Mouse (Mus musculus): ENCODE results near the gene Coro2a.

Gene Coro2a

DNA sequence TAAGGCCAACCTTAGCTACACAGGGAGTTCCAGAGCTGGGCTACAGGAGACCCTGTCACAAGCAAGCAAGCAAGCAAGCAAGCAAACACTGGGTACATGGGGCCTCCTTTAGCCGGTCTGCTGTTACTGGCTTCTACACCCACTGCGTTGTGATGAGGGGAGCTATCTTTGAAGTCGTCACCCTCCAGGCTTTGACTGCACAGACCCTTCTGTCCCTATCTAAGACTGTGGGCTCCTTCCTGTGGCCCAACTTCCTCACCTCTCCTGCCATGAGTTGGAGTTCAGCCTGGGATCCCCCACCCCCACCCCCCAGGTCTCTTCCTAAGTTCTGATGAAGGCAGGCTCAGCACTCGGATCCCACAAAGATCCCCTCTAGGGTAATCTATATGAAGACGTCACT is 40.0 kb downstream of the Coro2a start:
- in situ Hi-C loops (cut with MboI, MseI), result no loop called here

- in situ Hi-C loops (cut with MboI, MseI), result no loop called here
Measured at GRCm38 (mm10) chr4:46560069-46560705, 41.8 kb downstream of the Coro2a start.

DNA sequence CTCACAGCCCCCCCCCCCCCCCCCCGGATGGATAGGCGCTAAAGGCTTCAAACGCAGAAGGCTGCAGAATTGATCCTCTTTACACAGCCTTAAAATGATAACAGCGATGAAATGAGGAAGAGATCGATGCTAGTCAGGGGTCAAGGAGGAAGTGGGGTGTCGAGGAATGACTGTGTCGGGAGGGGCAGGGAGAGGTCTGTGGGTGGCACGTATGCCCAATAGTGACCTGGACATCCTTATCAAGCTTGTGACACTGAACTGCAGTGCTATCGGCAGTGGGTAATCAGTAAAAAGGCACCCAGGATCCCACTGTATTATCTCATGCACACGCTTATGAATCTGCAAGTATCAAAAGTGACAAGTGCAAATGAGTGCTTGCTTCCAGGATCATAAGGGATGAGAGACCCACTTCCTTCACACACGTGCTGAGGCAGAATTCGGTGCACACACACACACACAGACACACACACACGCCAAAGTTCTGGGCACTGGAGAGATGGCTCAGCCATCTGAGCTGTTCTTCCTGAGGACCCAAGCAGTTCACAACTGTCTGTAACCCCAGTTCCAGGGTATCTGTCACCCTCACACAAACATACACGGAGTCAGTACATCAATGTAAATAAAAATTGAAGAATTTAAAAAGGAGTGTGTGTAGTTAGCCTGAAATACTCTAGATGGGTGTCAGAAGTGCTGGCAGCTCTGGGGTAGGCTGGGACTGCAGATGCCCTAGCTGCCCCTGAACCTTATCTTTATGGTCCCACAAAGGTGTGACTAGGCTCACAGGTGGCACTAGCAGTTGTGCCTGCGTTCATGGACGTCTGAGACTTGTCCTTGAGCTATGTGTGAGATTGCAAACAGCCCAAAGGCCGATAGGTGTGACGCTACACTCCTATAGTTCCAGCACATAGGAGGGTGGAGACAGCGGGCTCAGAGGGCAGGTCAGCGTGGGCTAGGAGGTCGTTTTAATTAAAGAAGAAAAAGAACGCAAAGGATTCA is 43.0 kb downstream of the Coro2a start:
- in situ Hi-C loops (cut with MboI, MseI), result no loop called here

GRCm38 (mm10) chr4:46556933-46557332 is 45.1 kb downstream of the Coro2a start:
- in situ Hi-C loops (cut with MboI, MseI), result no loop called here

DNA sequence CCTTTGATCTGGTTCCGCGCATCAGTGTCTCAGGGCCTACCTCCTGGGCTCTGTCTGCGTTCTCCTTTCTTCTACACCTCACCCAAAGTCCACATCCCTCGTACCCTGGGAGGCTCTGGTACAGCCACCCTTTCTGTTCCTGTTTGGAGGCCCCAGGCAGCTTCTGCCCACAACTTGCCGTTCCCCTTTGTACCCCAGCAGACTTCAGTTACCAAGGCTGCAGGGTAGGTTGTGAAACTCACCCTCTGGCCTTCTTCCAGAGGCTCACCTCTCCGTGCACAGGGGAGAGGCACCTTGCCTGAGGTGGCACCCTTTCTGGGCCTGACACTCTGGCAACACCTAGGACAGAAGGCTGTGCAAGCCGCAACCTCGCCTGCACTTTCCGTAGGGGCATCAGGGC is 46.2 kb downstream of the Coro2a start:
- in situ Hi-C loops (cut with MboI, MseI), result no loop called here

DNA sequence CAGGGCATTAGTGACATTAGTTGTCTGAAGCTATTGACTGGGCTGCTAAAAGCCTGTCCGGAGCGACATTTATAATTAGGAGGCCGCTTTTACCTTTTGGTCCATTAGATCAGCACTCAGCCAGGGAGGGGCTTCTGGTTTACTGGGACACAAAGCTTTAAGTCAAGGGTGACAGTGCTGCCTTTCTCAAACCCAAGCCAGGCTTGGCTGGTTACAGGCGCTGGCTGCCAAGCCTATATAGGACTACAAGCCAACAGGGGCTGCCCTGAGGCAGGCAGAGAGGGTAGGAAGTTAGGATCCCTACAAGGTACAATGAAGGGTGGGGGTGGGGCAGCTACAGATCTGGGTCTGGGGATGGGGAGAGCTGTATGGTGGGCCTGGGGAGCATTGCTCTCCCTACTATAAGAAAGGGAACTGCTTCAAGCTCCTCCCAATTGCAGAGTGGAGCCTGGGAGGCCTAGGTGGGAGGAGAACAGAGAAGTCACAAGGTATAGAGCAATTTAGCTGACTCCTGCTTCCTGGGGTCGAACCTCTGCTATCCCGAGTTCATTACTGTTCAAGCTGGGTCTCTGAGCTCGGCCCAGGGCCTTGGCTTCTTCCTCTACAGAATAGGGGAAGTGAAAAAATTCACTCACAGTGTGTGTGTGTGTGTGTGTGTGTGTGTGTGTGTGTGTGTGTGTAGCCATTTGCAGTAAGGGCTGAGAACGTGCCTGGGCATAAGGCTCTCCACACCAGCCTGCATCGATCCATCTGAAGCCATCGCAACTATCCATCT is 47.5 kb downstream of the Coro2a start:
- in situ Hi-C loops (cut with MboI, MseI), result no loop called here

GRCm38 (mm10) chr4:46553864-46554263 is 48.1 kb downstream of the Coro2a start:
- in situ Hi-C loops (cut with MboI, MseI), result no loop called here

- in situ Hi-C loops (cut with MboI, MseI), result no loop called here
Measured at GRCm38 (mm10) chr4:46550406-46550805, 51.6 kb downstream of the Coro2a start.

DNA sequence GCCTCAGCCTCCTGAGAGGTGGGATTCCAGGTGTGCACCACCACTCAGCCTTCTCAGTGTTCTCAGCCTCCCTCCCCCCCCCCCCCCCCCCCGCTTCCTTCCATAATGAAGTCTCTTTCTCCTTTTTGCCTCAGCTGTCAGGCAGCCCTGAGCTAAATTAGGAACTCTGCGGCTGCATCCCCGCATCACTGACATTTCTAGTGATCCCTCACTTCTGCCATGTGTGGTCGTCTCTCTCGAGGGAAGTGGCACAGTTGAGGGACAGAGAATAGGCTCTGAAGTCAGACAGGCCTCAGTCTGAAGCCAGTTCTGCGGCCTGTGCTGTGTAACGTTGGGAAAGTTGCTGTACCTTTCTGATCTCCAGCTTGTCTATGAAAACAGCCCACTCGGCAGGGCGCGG is 52.0 kb downstream of the Coro2a start:
- in situ Hi-C loops (cut with MboI, MseI), result loop anchor here (10.0 kb wide), 2 partner anchors 45 to 105 kb away; partner anchors contain the start of gene Tbc1d2 (in 1 of the 2)

DNA sequence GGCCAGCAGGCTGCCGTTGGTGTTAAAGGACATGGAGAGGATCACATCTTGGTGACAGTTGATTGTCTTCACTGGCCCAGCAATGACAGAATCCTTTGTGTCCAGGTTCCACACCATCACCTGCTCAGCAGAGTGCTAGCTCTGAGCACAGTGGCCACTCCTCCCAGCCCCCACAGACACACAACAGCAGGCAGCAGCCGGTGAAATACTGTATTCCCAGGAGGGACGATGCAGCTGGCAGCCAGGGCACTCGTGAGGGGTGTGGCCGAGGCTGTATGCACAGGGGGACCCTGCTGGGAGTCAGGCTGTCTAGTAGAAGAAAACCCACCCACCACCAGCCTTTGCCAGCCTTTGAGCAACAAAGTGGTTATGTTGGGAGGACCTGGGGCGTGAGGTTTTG is 55.3 kb downstream of the Coro2a start:
- in situ Hi-C loops (cut with MboI, MseI), result loop anchor here (10.0 kb wide), 2 partner anchors 48 to 108 kb away; partner anchors contain the start of gene Tbc1d2 (in 1 of the 2)

DNA sequence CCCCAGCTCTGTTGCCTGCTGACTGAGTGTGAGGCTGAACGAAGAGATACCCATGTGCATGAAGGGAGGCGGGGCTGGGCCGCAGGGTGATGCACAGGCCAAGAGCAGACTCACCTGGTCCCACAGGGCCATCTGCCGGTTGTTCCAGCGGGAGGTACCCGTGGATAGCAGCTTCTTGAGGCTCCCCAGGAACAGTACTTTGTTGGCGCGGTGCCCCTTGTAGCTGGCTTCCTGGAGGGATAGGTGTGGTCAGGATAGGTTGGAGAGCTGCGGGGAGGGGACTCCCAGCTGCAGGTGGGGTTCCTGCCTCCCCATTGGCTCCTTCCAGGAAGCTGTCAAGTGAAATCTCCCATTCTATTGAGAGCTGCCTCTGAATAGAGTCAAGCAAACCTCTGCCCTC is 56.5 kb downstream of the Coro2a start:
- in situ Hi-C loops (cut with MboI, MseI), result loop anchor here (10.0 kb wide), 2 partner anchors 49 to 109 kb away; partner anchors contain the start of gene Tbc1d2 (in 1 of the 2)

- in situ Hi-C loops (cut with MboI, MseI), result loop anchor here (10.0 kb wide), 2 partner anchors 50 to 110 kb away; partner anchors contain the start of gene Tbc1d2 (in 1 of the 2)
Measured at GRCm38 (mm10) chr4:46544313-46544712, 57.7 kb downstream of the Coro2a start.

- in situ Hi-C loops (cut with MboI, MseI), result loop anchor here (10.0 kb wide), 2 partner anchors 51 to 111 kb away; partner anchors contain the start of gene Tbc1d2 (in 1 of the 2)
Measured at GRCm38 (mm10) chr4:46543366-46544050, 58.5 kb downstream of the Coro2a start.

DNA sequence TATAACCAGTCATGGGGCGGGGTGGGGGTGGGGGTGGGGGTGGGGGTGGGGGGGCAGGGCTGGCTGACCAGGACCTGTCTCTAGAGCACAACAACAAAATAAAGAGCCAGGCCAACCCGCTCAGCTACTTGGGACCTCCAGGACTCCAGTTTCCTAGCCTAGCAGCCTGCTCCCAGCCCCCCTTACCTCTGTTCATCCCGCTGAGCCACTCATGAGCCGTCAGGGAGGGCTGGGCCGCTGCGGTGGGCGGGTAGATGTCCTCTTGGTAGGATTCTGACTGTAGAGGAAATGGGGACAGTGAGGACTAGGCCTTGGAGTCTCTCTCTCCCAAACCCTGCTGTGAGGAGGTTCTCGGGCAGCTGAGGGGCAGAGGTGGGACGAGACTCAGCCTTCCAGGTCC is 60.3 kb downstream of the Coro2a start:
- in situ Hi-C loops (cut with MboI, MseI), result loop anchor here (10.0 kb wide), 2 partner anchors 53 to 113 kb away; partner anchors contain the start of gene Tbc1d2 (in 1 of the 2)

- in situ Hi-C loops (cut with MboI, MseI), result loop anchor here in 1 of 2 experiments (10.0 kb wide), 1 partner anchor 56 kb away; no protein-coding TSS in a partner anchor
Measured at GRCm38 (mm10) chr4:46539167-46539566, 62.8 kb downstream of the Coro2a start.

- in situ Hi-C loops (cut with MboI, MseI), result loop anchor here in 1 of 2 experiments (10.0 kb wide), 1 partner anchor 59 kb away; no protein-coding TSS in a partner anchor
Measured at GRCm38 (mm10) chr4:46535840-46536361, 66.1 kb downstream of the Coro2a start, which contains the start of gene Trim14. Gene Trim14, minus strand, starts transcription at chr4:46536141.

- in situ Hi-C loops (cut with MboI, MseI), result loop anchor here in 1 of 2 experiments (10.0 kb wide), 1 partner anchor 60 kb away; no protein-coding TSS in a partner anchor
Measured at GRCm38 (mm10) chr4:46535094-46535830, 66.7 kb downstream of the Coro2a start.

DNA sequence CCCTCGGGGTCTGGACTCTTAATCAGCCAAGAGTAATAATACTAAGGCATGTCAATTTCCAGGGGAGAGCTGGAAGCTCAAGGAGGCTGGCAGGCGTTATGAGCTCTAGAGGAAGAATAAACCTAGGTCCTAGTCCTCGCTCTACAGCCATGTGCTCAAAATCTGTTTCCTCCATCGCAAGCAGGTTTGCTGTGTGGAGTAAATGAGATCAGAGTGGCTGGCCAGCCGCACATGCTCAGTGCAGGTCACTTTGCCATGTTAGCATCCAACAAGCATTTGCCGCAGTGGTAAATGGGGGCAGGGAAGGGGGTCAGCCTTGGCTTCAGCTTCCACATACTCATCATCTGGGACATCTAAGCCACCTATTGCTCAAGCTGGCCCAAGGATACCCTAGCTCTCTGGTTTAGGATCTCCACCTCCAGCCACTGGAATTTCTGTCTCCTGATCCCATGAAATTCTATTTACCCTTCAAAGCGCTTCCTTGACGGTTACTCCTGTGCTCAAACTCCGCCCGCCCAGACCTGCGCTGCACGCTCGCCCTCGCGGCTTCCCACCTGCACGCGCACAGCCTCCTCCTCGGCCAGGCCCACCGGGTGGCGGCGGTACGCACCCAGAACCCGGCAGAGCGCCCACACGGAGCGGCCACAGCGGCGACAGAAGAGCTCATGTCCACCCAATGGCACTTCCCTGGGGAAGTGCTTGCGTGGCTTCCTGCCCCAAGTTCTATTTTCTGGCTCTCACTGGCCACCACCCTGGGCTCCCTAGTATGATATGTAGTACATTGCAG is 67.9 kb downstream of the Coro2a start:
- in situ Hi-C loops (cut with MboI, MseI), result loop anchor here in 1 of 2 experiments (10.0 kb wide), 1 partner anchor 61 kb away; no protein-coding TSS in a partner anchor

Measured in T-helper 17 cell (primary cell).